Mouse (Mus musculus) bone marrow, adult 2 months (tissue): ENCODE measurements around the gene Ercc4. TPM values are rescaled to one million over a fixed set of nuclear protein-coding genes. Genes with fewer than 3 reads are reported as not detected.
"Not testable (repeated sequence)": the region's sequence is repeated elsewhere in the genome, so short reads cannot be mapped to it uniquely, and the experiment has no call there.

ENCODE experiments used
- H3K27ac ChIP-seq: fragments of 200-500 bp; 2 replicates; pipeline ENCODE4 v1.5.1; 2012; ENCODE audit warnings: low read depth, mild to moderate bottlenecking, control low read depth, inconsistent platforms, low read length; ENCODE audit not compliant: control insufficient read depth, poor library complexity, insufficient read depth
- H3K4me1 ChIP-seq: fragments of 200-500 bp; 2 replicates; pipeline ENCODE4 v1.6.1; 2011; ENCODE audit warnings: low read length; ENCODE audit not compliant: control insufficient read depth, insufficient read depth
- H3K4me3 ChIP-seq: fragments of 200-500 bp; replicated peaks from 2 replicates; pipeline ENCODE3; 2011; ENCODE audit warnings: mild to moderate bottlenecking, low read depth, low read length, control low read depth; ENCODE audit not compliant: control insufficient read depth
- CTCF ChIP-seq: fragments of 200-500 bp; IDR thresholded peaks from 2 replicates; pipeline ENCODE4 v1.5.1; 2011; ENCODE audit warnings: low read length, control low read depth; ENCODE audit not compliant: control insufficient read depth, insufficient read depth
- POLR2A ChIP-seq: fragments of 200-500 bp; IDR thresholded peaks from 2 replicates; pipeline ENCODE4 v1.6.1; 2011; ENCODE audit warnings: low read depth, mild to moderate bottlenecking, control low read depth, low read length, borderline replicate concordance; ENCODE audit not compliant: control insufficient read depth
- WGBS: fragments of 180-500 bp; shearing (Covaris S2); methylation state at CpG from one replicate; pipeline ENCODE4 v1.1.7; 2018; 5-methylcytosine and 5-hydroxymethylcytosine counted together
- polyA plus RNA-seq: library from polyadenylated mRNA; stranded (reverse); fragments of >200 nt; gene quantifications from 2 replicates; pipeline ENCODE4 v1.2.4, GENCODE M21; 2011; ENCODE audit warnings: low replicate concordance; ENCODE audit not compliant: missing spikeins, insufficient read depth, insufficient read length

Ercc4 gene
- 5.4 and 12.1 TPM in 2 replicates for polyA plus RNA-seq

- under 1% methylated on average over 53 of the region's 53 CpGs for WGBS
- Histone ChIP-seq H3K4me1 (peaks cover 1% of the 10 kb centered on the region), H3K27ac (peak within 1 kb of the TSS; percentile 66), H3K4me3 (peak within 1 kb of the TSS; percentile 88)
- TF ChIP-seq CTCF (0 out of 2 replicates have a peak, but pooled peaks have one; percentile 13), POLR2A (peak; percentile 90; the same call in 1 of the 2 replicates)
Measured at GRCm38 (mm10) chr16:13109156-13109989, at the start of gene Ercc4. Gene Ercc4, plus strand, starts transcription at chr16:13109684.

GRCm38 (mm10) chr16:13061113-13061512 is 48.4 kb upstream of the Ercc4 start:
- H3K4me1 ChIP-seq = no peaks in the 10 kb centered on the region
- WGBS = 18% methylated on average over 10 of the region's 10 CpGs
- TF ChIP-seq CTCF (no peak), POLR2A (no peak)
- H3K4me3 ChIP-seq = no peak overlapping the region
- no peak overlapping the region for H3K27ac ChIP-seq

DNA sequence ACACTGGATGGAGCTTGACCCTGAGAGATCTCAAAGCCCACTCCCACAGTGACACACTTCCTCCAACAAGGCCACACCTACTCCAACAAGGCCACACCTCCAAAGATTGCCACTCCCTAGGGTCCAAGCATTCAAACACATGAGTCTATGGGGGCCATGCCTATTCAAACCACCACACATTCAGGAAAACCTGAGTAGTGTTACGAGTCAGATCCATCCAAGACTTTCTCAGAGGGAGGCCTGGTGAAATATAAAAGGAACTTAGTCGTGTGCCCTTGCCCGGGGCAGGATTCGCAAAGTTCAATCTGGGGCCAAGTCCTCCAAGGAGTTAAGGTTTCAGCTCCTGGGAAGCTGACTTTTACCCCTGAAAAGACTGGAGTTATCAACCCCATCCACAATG is 35.3 kb upstream of the Ercc4 start:
- Histone ChIP-seq H3K4me1 (no peaks in the 10 kb centered on the region), H3K27ac (no peak overlapping the region), H3K4me3 (no peak overlapping the region)
- no peak for TF ChIP-seq CTCF
- TF ChIP-seq POLR2A = no peak
- 79% methylated on average over 4 of the region's 4 CpGs for WGBS

DNA sequence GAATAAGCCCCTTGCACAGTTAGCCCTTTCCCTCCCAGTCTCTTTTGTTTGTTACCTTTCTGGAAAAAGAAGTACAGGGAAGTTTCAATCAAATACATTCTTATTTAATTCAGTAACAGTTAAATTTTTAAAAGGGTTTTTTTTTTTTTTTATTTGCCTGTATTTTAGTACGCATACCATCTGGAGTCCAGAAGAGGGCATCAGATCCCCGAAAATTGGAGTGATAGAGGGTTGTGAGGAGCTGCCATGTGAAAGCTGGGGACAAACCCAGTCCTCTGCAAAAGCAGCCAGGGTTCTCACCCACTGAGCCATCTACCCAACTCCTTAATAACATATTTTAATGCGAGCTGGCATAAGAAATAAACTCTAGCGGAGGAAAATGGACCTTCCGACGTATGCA is 29.3 kb upstream of the Ercc4 start:
- 67% methylated on average over 6 of the region's 6 CpGs for whole genome bisulfite sequencing
- TF ChIP-seq CTCF (no peak), POLR2A (no peak)
- H3K27ac ChIP-seq = no peak overlapping the region
- no peaks in the 10 kb centered on the region; the same call in 1 of the 2 replicates for H3K4me1 ChIP-seq
- no peak overlapping the region for H3K4me3 ChIP-seq

DNA sequence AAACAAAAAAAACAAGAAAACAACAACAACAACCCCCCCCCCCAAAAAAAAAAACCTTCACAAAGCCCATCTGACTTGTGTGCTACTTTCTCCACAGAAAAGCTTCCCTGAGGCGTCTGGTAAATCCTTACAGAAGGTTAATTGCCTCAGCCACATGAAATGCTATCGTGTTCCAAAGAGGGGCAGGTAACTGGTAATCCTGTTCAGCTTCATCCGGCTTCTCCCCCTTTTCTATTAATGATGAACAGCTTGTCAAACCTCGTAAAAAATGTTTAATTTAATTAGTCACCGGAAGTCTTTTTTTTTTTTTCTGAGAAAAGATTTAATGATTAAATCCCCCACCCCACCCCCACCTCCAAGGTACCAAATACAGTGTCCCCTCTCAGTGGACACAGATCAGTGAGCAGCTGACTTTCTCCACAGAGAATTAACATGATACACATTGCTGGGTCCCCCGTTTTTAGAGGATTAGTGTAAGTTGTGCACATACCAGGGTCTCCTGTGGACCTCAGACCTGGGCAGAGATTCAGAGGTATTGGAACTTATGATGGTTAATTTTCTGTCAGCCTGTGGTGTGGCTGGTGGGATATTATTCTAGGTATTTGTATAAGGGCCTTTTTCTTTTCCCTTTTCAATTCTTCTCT is 26.2 kb upstream of the Ercc4 start:
- TF ChIP-seq CTCF = no peak
- TF ChIP-seq POLR2A = no peak
- WGBS = 71% methylated on average over 6 of the region's 6 CpGs
- no peak overlapping the region for H3K27ac ChIP-seq
- H3K4me3 ChIP-seq = no peak overlapping the region
- no peaks in the 10 kb centered on the region; the same call in 1 of the 2 replicates for H3K4me1 ChIP-seq

GRCm38 (mm10) chr16:13108356-13108755 is 1.1 kb upstream of the Ercc4 start:
- WGBS = 82% methylated on average over 12 of the region's 12 CpGs
- no peak for TF ChIP-seq POLR2A
- TF ChIP-seq CTCF = no peak
- no peak overlapping the region for H3K4me3 ChIP-seq
- no peak overlapping the region for H3K27ac ChIP-seq
- peaks cover 1% of the 10 kb centered on the region for H3K4me1 ChIP-seq

DNA sequence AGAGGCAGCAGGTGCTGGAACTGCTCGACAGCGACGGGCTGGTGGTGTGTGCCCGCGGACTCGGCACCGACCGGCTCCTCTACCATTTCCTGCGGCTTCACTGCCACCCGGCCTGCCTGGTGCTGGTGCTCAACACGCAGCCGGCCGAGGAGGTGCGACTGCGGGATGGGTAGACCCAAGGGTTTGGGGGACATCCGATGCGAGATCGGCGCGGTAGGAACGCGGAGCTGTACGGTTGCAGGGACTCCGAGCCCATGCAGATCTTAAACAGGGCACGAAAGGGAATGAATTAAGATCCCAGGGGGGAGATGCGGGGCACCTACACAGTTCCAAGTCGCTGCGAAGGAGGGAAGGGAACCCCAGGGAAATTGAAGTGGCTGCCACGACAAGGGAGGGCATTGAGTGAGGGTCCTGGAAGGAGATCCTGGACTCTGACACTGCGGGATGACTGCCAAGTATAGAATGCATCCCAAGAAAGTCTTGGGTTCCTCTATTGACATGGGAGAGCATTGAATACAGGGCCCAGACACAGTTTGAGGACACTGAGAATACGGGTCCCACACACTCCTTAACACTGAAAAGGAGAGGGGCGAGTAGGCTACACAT is 609 bp downstream of the Ercc4 start:
- Histone ChIP-seq H3K27ac (peak overlapping the region; percentile 66), H3K4me3 (peak overlapping the region; percentile 88), H3K4me1 (peaks cover 1% of the 10 kb centered on the region)
- TF ChIP-seq CTCF (no peak), POLR2A (no peak)
- WGBS = 2% methylated on average over 32 of the region's 32 CpGs

DNA sequence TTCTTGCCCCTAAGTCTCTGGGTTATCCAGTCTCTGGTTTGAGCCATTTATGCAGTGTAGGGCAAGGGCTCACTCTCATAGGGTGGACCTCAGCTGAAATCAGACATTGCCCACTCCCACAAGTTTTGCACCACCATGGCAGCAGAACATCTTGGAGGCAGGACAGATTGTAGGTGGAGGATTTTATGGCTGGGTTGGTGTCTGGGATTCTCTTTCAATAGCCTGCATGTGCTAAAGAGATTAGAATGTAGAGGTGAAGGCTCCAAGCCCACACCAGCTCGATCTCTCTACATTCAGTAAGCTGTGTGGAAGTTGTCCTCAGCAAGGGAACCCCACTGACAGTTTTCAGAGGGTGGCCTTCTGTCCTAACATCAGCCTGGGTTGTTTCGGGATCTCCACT is 5.3 kb downstream of the Ercc4 start:
- no peak overlapping the region for H3K27ac ChIP-seq
- 86% methylated on average over 2 of the region's 2 CpGs for WGBS
- no peak overlapping the region for H3K4me3 ChIP-seq
- peaks cover 1% of the 10 kb centered on the region for H3K4me1 ChIP-seq
- TF ChIP-seq CTCF = no peak
- TF ChIP-seq POLR2A = no peak

- H3K4me1 ChIP-seq, H3K27ac ChIP-seq, H3K4me3 ChIP-seq: not testable (repeated sequence)
- 87% methylated on average over 3 of the region's 3 CpGs for WGBS
Measured at GRCm38 (mm10) chr16:13115466-13115865, 6.0 kb downstream of the Ercc4 start.
